Mouse (Mus musculus) forebrain, embryonic 15.5 days (tissue): ENCODE results near the gene Qk. TPM values are rescaled to one million over a fixed set of nuclear protein-coding genes. Genes with fewer than 3 reads are reported as not detected.

Experiments used
- ATAC-seq: fragments of 200-750 bp; cut with Nextera tagmentation; replicated peaks from 2 replicates; pipeline ENCODE4 v1.8.0; 2017; ENCODE audit warnings: mild to moderate bottlenecking, moderate TSS enrichment, moderate library complexity
- H3K27ac ChIP-seq: fragments of 300-500 bp; sonication (generic); replicated peaks from 2 replicates; pipeline ENCODE4 v1.5.1; 2015; ENCODE audit warnings: mild to moderate bottlenecking, inconsistent platforms
- H3K27me3 ChIP-seq: fragments of 300-500 bp; sonication (generic); 2 replicates; pipeline ENCODE4 v1.6.1; 2015; ENCODE audit warnings: inconsistent platforms
- H3K36me3 ChIP-seq: fragments of 300-500 bp; sonication (generic); 2 replicates; pipeline ENCODE4 v1.6.1; 2015; ENCODE audit warnings: mild to moderate bottlenecking, inconsistent platforms
- H3K4me1 ChIP-seq: fragments of 300-500 bp; sonication (generic); 2 replicates; pipeline ENCODE4 v1.6.1; 2015; ENCODE audit warnings: inconsistent platforms
- H3K4me2 ChIP-seq: fragments of 300-500 bp; sonication (generic); replicated peaks from 2 replicates; pipeline ENCODE4 v1.6.1; 2015; ENCODE audit warnings: mild to moderate bottlenecking, inconsistent platforms
- H3K4me3 ChIP-seq: fragments of 300-500 bp; sonication (generic); 2 replicates; pipeline ENCODE4 v1.5.1; 2015; ENCODE audit warnings: mild to moderate bottlenecking, inconsistent platforms
- H3K9ac ChIP-seq: fragments of 300-500 bp; sonication (generic); replicated peaks from 2 replicates; pipeline ENCODE4 v1.6.1; 2015; ENCODE audit warnings: mild to moderate bottlenecking, inconsistent platforms
- H3K9me3 ChIP-seq: fragments of 300-500 bp; sonication (generic); 2 replicates; pipeline ENCODE4 v1.6.1; 2016; ENCODE audit warnings: inconsistent platforms
- WGBS: fragments of 180-500 bp; shearing (Covaris S2); methylation state at CpG from one replicate; pipeline ENCODE4 v1.1.7; 2015; ENCODE audit warnings: mixed read lengths; 5-methylcytosine and 5-hydroxymethylcytosine counted together
- polyA plus RNA-seq: library from polyadenylated mRNA; unstranded; fragments of >200 nt; fragmentation: Nextera tagmentation; extraction: Ambion mirVana; gene quantifications from 2 replicates; pipeline ENCODE4 v1.2.1, GENCODE M21; 2015

Gene Qk
- polyA plus RNA-seq = 45.4 and 45.5 TPM in 2 replicates

DNA sequence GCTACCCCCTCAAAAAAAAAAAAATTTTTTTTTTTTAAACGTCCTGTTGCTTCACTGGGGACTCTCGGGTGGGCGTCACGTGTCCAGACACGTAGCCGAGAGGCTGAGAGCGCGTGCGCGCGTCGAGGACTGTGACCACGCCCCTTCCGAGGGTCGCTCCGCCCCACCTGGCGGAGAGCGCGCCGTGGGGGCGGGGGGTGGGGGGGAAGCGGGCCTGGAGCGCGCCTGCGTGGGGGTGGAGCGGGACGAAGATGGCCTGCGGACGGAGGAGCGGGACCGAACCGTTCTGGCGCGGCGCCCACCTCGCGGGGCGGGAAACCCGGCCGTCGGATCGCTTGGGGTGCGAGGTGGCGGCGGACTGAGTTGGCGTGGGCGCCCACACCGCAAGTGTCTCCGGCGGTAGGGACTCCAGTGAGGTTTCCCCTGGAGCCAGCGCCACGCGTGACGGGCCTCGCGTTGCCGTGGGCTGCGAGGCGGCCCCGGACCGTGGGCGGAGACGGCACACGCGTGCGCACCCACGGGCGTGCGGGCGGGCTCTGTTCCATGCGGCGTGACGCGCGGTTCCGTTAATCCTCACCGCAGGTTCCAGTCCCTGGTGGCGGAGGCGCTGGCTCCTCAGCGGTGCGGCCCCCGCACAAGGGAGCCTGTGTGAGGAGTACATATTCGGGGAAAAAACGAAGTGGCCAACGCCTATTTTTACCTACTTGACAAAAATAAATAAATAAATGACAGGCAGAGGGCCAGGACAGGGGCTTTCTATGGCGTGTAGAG is at the start of gene Qk:
Qk (minus strand) TSS at position 170 of the 771 bp plus-strand sequence.
- H3K4me2 ChIP-seq = peak within 1 kb of the TSS; percentile 53
- H3K4me3 ChIP-seq = peak within 1 kb of the TSS; percentile 92
- no peaks in the 10 kb centered on the region for H3K27me3 ChIP-seq
- no peaks in the 10 kb centered on the region for H3K9me3 ChIP-seq
- ATAC-seq = peak; percentile 83
- H3K4me1 ChIP-seq = peaks cover 24% of the 10 kb centered on the region
- peak within 1 kb of the TSS; percentile 98 for H3K27ac ChIP-seq
- 0 out of 2 replicates have a peak, but pooled peaks cover under 1% of the 10 kb centered on the region for H3K36me3 ChIP-seq
- peak within 1 kb of the TSS; percentile 98 for H3K9ac ChIP-seq
- under 1% methylated on average over 86 of the region's 86 CpGs for WGBS

DNA sequence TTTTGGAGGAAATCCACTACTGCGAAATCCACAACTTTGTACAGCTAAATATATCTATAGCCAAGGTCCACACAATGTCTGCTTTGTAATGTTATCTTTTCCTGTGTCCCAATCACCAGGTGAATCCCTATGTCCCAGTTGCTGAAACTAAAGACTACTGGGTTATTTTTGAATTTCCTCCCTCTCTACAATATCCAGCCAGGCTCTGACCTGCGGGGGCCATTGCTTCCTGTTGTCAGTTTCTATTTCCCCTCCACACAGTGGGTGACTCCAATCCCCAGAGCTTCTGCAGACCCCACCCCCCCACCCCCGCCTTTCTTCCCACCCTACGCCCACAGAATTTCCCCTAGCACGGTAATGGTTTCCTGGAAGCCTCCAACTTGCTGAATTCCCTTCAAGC is 47.4 kb upstream of the Qk start:
- no peaks in the 10 kb centered on the region for H3K4me1 ChIP-seq
- no peaks in the 10 kb centered on the region for H3K36me3 ChIP-seq
- H3K4me3 ChIP-seq = no peak overlapping the region
- 89% methylated on average over 5 of the region's 5 CpGs for WGBS
- H3K27me3 ChIP-seq = no peaks in the 10 kb centered on the region
- ATAC-seq = no peak
- no peaks in the 10 kb centered on the region for H3K9me3 ChIP-seq
- H3K9ac ChIP-seq = no peak overlapping the region
- no peak overlapping the region for H3K27ac ChIP-seq
- no peak overlapping the region for H3K4me2 ChIP-seq

DNA sequence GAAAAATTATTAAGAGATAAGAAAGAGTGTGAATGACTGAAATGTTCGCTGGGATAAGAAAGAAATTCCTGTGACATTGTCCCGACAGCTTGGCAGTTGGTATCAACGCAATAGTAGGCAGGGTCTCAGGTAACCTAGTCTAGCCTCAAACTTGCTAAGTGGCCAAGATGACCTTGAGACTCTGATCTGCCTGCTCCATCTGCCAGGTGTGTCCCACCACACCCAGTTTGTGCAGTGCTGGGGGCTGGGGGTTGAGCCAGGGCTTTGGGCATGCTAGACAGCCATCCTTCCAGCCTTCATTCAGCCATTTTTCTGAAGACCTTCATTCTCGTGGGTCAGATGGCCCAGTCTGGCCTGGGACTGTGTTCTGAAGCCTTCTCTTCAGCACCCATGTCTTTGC is 46.9 kb upstream of the Qk start:
- H3K27me3 ChIP-seq = no peaks in the 10 kb centered on the region
- no peak for ATAC-seq
- 88% methylated on average over 4 of the region's 4 CpGs for WGBS

DNA sequence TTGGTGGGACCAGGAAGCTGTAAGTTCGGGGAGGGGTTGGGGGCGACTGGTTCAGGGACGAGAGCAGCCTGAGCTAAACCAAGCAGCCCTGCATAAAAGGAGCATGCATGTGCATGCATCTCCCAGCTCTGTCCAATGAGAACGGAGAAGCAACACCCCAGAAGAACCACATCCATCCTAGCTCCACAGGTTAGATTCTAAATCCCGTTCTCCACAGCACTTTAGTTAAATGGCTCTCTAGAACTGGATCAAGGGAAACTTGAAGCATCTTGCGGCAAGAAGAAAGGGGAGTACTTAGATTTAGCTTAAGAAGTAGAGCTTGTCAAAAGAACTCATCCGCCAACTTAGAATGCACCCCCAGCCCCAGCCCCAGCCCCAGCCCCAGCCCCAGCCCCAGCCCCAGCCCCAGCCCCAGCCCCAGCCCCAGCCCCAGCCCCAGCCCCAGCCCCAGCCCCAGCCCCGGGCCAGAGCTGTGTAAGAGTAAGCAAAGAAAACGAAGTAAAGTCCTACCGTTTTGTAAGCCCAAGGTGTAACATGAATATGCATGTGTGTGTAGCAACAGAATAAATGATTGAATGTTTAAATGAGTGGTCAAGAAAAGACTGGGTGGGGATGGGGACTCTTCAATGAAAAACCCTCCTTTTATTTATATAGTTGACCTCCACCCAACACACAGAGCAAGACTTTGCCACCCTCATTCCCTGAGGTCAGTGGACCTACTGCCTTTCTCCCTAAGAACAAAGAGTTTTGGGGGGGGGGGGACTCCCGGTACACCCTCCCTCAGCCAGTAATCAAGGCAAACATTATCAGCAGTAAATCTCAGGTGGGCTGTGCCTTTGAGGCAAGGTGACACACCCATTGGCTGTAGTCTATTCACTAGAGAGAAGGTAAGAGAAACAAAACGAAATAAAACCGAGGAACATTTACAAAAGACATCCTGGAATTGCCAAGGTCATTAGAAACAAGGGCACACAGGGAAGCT is 46.1 kb upstream of the Qk start:
- H3K27me3 ChIP-seq = no peaks in the 10 kb centered on the region
- no peak overlapping the region for H3K9ac ChIP-seq
- no peak overlapping the region for H3K4me3 ChIP-seq
- no peak for ATAC-seq
- no peaks in the 10 kb centered on the region for H3K9me3 ChIP-seq
- H3K27ac ChIP-seq = no peak overlapping the region
- 64% methylated on average over 13 of the region's 13 CpGs for WGBS
- no peak overlapping the region for H3K4me2 ChIP-seq
- H3K36me3 ChIP-seq = no peaks in the 10 kb centered on the region
- no peaks in the 10 kb centered on the region for H3K4me1 ChIP-seq

More for the DNA sequence above, 46.9 kb upstream of the Qk start:
- Histone ChIP-seq H3K4me1 (no peaks in the 10 kb centered on the region), H3K36me3 (no peaks in the 10 kb centered on the region), H3K4me2 (no peak overlapping the region), H3K9me3 (no peaks in the 10 kb centered on the region), H3K27ac (no peak overlapping the region), H3K9ac (no peak overlapping the region), H3K4me3 (no peak overlapping the region)

DNA sequence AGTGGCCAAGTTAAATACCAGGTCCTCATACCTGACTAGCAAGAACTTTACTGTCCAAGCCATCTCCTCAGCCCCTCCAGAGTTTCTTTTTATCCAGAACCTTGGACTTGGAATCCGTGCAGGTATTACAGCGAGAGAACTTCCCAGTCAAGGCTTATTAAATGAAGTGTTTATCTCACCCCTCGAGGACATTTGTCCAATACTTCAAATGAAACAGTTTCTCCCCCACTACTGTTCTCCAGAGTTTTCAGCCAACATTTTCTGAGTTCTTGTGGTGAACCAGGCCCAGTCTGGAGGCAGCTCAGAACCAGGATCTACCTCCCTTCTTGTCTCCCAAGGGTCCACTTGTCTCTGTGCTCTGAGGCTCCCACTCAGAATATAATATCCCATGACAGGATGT is 43.5 kb upstream of the Qk start:
- Histone ChIP-seq H3K27ac (no peak overlapping the region), H3K9me3 (no peaks in the 10 kb centered on the region), H3K36me3 (no peaks in the 10 kb centered on the region), H3K9ac (no peak overlapping the region), H3K4me1 (peaks cover 3% of the 10 kb centered on the region; the same call in 1 of the 2 replicates), H3K27me3 (no peaks in the 10 kb centered on the region), H3K4me2 (no peak overlapping the region), H3K4me3 (no peak overlapping the region)
- ATAC-seq = no peak
- WGBS = 94% methylated on average over 3 of the region's 3 CpGs

DNA sequence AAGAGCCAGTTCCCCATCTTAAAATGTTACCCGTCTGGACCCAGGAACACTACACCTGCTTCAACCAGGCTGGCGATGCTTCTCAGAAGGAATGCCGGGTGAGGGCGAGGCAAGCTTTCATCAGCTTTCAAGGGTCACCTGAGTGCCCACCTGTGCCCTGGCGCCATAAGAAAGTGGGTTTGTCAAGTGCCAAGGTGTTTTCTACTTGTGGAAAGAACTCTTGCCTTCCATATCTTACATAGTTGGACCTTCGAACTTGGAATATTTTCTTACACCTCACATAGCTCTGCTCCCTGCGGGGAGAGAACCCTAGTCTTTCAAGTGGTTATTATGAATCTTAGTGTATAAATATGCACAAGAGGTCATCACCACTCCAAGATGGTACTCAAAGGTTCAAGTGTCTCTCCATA is 42.2 kb upstream of the Qk start:
- no peaks in the 10 kb centered on the region for H3K9me3 ChIP-seq
- ATAC-seq = no peak
- no peak overlapping the region for H3K27ac ChIP-seq
- no peaks in the 10 kb centered on the region for H3K36me3 ChIP-seq
- peaks cover 7% of the 10 kb centered on the region for H3K4me1 ChIP-seq
- no peaks in the 10 kb centered on the region for H3K27me3 ChIP-seq
- WGBS = 92% methylated on average over 7 of the region's 7 CpGs
- no peak overlapping the region for H3K9ac ChIP-seq
- H3K4me3 ChIP-seq = no peak overlapping the region
- H3K4me2 ChIP-seq = no peak overlapping the region

DNA sequence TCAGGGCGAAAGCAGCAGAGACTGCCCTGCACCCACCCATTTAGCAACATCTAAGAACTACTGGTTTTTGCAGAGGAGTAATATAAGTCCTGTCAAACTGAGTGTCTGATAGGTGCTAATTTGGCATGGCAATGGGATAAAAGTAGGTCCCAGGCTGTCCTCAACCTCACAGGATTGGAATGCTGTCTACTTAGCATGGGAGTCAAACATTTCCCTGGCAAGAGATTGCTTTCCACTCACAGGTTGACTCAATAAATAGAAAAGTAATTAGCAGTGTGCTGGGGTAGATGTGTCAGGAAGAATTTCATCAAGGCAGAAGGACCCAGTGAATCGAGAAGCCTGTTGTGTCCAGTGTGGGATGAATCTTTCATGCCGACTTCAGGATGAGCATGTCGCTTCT is 41.1 kb upstream of the Qk start:
- H3K9me3 ChIP-seq = no peaks in the 10 kb centered on the region
- H3K36me3 ChIP-seq = no peaks in the 10 kb centered on the region
- H3K4me2 ChIP-seq = no peak overlapping the region
- H3K27me3 ChIP-seq = no peaks in the 10 kb centered on the region
- peaks cover 7% of the 10 kb centered on the region for H3K4me1 ChIP-seq
- H3K4me3 ChIP-seq = no peak overlapping the region
- no peak overlapping the region for H3K9ac ChIP-seq
- ATAC-seq = no peak
- H3K27ac ChIP-seq = no peak overlapping the region
- 59% methylated on average over 4 of the region's 4 CpGs for WGBS

DNA sequence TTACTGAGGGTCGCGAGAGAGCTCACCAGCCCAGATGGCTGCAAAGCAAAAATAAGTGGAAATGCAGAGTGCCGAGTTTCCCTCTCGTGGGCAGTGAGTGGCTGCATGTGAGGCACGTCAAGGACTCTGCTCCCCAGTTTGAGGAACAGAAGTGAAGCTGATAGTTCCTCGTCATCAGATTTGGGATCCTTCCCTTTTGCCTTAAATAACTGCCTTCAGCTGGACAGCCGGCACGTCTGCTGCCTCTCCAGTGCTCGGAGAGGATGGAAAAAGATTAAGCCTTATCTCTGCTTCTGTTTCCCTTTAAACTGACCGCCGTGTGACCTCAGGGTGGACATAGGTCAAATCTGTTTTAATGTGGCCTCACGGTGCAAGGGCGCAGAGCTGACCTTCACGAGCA is 39.8 kb upstream of the Qk start:
- ATAC-seq = no peak
- Histone ChIP-seq H3K36me3 (no peaks in the 10 kb centered on the region), H3K9me3 (no peaks in the 10 kb centered on the region), H3K4me2 (no peak overlapping the region), H3K4me3 (no peak overlapping the region), H3K27ac (no peak overlapping the region), H3K9ac (no peak overlapping the region), H3K4me1 (peaks cover 7% of the 10 kb centered on the region), H3K27me3 (no peaks in the 10 kb centered on the region)
- 90% methylated on average over 14 of the region's 14 CpGs for WGBS

DNA sequence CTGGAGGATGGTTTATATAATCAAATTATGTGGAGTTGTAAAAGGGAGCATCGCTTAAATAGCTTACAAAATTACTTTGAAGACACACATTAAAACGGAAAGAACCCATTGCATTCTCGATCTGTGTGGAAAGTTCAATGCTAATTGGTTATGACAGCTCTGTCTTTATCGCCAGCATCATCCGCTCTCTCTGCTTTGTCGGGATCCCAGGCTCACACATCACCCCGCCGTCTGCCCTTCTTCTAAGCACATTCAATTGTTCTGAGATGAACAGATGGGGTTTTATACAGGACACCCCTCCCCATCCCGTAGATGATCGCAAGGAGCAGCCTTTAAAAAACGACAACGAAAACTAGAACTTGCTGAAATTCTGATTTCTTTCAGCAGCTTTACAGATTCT is 37.7 kb upstream of the Qk start:
- Histone ChIP-seq H3K4me3 (no peak overlapping the region), H3K27ac (no peak overlapping the region), H3K9me3 (no peaks in the 10 kb centered on the region), H3K4me2 (0 out of 2 replicates have a peak overlapping the region, but pooled peaks have one; percentile 16), H3K36me3 (no peaks in the 10 kb centered on the region), H3K27me3 (no peaks in the 10 kb centered on the region), H3K9ac (no peak overlapping the region), H3K4me1 (peaks cover 7% of the 10 kb centered on the region)
- no peak; the same call in 1 of the 2 replicates for ATAC-seq
- 49% methylated on average over 12 of the region's 12 CpGs for WGBS

DNA sequence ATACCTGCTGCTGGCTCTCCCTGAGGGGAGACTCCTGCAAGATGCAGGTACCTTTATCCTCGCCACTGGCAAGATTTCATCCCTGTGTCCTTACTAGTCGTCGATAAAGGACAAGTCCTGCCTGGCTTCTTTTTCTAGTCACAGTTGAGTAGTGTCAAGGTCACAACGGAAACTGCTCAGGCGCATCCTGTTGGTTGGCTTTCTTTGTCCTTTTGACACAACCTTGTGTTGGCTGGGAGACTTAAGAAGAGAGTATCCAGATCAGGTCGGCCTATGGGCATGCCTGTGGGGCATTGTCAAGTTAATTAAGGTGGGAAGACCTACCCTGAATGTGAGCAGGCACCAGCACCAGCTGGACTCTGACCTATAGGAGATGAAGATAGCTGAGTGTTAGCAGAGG is 36.6 kb upstream of the Qk start:
- H3K4me1 ChIP-seq = peaks cover 7% of the 10 kb centered on the region
- WGBS = 61% methylated on average over 6 of the region's 6 CpGs
- H3K36me3 ChIP-seq = no peaks in the 10 kb centered on the region
- no peak for ATAC-seq
- no peak overlapping the region for H3K4me3 ChIP-seq
- no peak overlapping the region for H3K4me2 ChIP-seq
- H3K9ac ChIP-seq = no peak overlapping the region
- no peaks in the 10 kb centered on the region for H3K27me3 ChIP-seq
- H3K27ac ChIP-seq = no peak overlapping the region
- H3K9me3 ChIP-seq = no peaks in the 10 kb centered on the region

DNA sequence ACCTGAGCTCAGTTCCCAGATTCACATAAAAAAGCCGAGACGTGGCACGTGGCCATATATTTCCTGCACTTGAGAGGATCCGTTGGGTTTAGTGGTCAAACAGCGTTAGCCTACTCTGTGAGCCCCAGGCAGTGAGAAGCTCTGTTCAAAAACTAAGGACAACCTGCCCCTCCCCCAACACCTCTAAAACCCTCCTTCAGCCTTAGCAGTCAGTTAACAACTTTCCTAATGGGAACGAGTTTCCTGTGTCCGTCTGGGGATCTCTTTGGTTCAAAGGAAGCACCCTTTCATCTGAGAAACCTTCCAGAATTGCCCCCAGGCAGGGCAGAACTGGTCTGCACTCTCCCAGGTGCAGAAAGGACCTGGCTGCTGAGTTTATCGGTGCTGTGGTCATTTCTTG is 36.1 kb upstream of the Qk start:
- Histone ChIP-seq H3K4me3 (no peak overlapping the region), H3K9ac (no peak overlapping the region), H3K4me2 (no peak overlapping the region), H3K4me1 (peaks cover 6% of the 10 kb centered on the region), H3K36me3 (no peaks in the 10 kb centered on the region), H3K9me3 (no peaks in the 10 kb centered on the region), H3K27ac (no peak overlapping the region), H3K27me3 (no peaks in the 10 kb centered on the region)
- ATAC-seq = no peak
- 42% methylated on average over 8 of the region's 8 CpGs for WGBS

DNA sequence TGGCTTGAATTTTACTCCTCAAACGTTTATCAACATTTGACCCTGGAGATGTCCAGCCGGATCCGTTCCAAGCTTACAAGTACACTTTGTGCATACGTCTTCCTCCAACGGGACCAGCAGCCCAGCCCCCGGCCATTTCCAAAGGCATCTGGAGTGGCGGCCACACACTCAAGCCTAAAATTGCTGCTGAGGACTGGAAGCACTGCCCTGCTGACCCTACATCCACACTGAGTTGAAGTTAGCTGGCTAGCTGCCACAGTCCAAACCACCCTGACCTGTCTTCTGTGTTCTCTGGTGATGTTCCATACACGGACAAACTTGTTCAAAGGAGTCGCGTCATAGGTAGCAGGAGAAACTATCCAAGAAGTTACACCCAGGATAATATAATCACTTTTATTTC is 18.6 kb upstream of the Qk start:
- H3K4me1 ChIP-seq = peaks cover 34% of the 10 kb centered on the region
- no peak overlapping the region for H3K27ac ChIP-seq
- WGBS = 85% methylated on average over 10 of the region's 10 CpGs
- no peaks in the 10 kb centered on the region for H3K36me3 ChIP-seq
- no peak overlapping the region for H3K4me3 ChIP-seq
- H3K9ac ChIP-seq = no peak overlapping the region
- no peak for ATAC-seq
- no peaks in the 10 kb centered on the region for H3K9me3 ChIP-seq
- no peak overlapping the region for H3K4me2 ChIP-seq
- no peaks in the 10 kb centered on the region for H3K27me3 ChIP-seq
